ENCODE assay signal across 10 mouse cellular contexts in genomic region chr7:116458985-116459441, GRCm38 (mm10). TPM values are rescaled to one million over a fixed set of nuclear protein-coding genes. Genes with fewer than 3 reads are reported as not detected.
A peak's percentile ranks its signal among the peaks of the same experiment; 100 is the strongest.
DNase-seq lines count a peak whose midpoint lies in the region; ATAC-seq and TF ChIP-seq lines count a peak whose summit lies in the region.
"Had no signal": no experiment of that assay in that cellular context is flagged by ENCODE, and none has a peak within 500 bp of the region (broad histone marks: within the 10 kb centered on the region; RNA-seq: fewer than 3 reads in every experiment).

No protein-coding gene starts in this region.

- no peak for ATAC-seq in cerebellum, adult (ENCODE audit: insufficient number of reproducible peaks, low FRiP score, low TSS enrichment)
- no peak for ATAC-seq in midbrain, postnatal 0 days (ENCODE audit: low FRiP score)

- H3K4me3 ChIP-seq in midbrain, postnatal 0 days (ENCODE audit: low read depth, low read length), result no peak overlapping the region
- H3K4me3 ChIP-seq in midbrain, embryonic 10.5 days, result no peak overlapping the region
- H3K4me3 ChIP-seq in macrophage (ENCODE audit: inconsistent target), result no peak overlapping the region
- H3K4me3 ChIP-seq: heart, embryonic 15.5 days; neural tube, embryonic 12.5 days had no signal

- no peaks in the 10 kb centered on the region for H3K36me3 ChIP-seq in midbrain, postnatal 0 days (ENCODE audit: insufficient read depth, low read length)
- H3K36me3 ChIP-seq in midbrain, embryonic 10.5 days, result no peaks in the 10 kb centered on the region
- H3K36me3 ChIP-seq in macrophage (ENCODE audit: inconsistent target), result no peaks in the 10 kb centered on the region
- H3K36me3 ChIP-seq: heart, embryonic 15.5 days; neural tube, embryonic 12.5 days had no signal

- no peak overlapping the region for H3K9ac ChIP-seq in midbrain, postnatal 0 days (replicated peaks; ENCODE audit: low read length, poor library complexity, severe bottlenecking)
- H3K9ac ChIP-seq: heart, embryonic 15.5 days; neural tube, embryonic 12.5 days had no signal

- WGBS in midbrain, postnatal 0 days, result 39% methylated on average over 3 of the region's 3 CpGs
- 52% methylated on average over 3 of the region's 3 CpGs for WGBS in midbrain, embryonic 10.5 days
- 12% methylated on average over 3 of the region's 3 CpGs for WGBS in macrophage (ENCODE audit: missing documents)

- no peak overlapping the region for H3K4me2 ChIP-seq in midbrain, postnatal 0 days (ENCODE audit: low read depth, low read length, poor library complexity, severe bottlenecking)
- H3K4me2 ChIP-seq: heart, embryonic 15.5 days; neural tube, embryonic 12.5 days had no signal

- no peaks in the 10 kb centered on the region for H3K4me1 ChIP-seq in midbrain, postnatal 0 days (ENCODE audit: insufficient read depth, low read length)
- 0 out of 2 replicates have a peak, but pooled peaks cover 7% of the 10 kb centered on the region for H3K4me1 ChIP-seq in midbrain, embryonic 10.5 days
- H3K4me1 ChIP-seq: neural tube, embryonic 12.5 days had no signal

- peak; percentile 16 to 19 for DNase-seq in cerebellum, postnatal 14 days
- peak; percentile 60 for DNase-seq in midbrain, postnatal 0 days (ENCODE audit: low spot score)
- no peak for DNase-seq in midbrain, embryonic 10.5 days (ENCODE audit: low spot score)
- peak; percentile 87 for DNase-seq in induced T-regulatory cell, adult 2 months (ENCODE audit: low read depth)
- DNase-seq in urinary bladder, postnatal 25 days (ENCODE audit: low spot score), result no peak
- no peak for DNase-seq in cerebellum, adult 9-10 months

- H3K9me3 ChIP-seq in midbrain, postnatal 0 days (ENCODE audit: low read length), result no peaks in the 10 kb centered on the region
- no peaks in the 10 kb centered on the region for H3K9me3 ChIP-seq in midbrain, embryonic 10.5 days (replicated peaks)
- H3K9me3 ChIP-seq: heart, embryonic 15.5 days; neural tube, embryonic 12.5 days had no signal

- no peak overlapping the region for H3K27ac ChIP-seq in midbrain, postnatal 0 days (ENCODE audit: low read depth, low read length)
- no peak overlapping the region for H3K27ac ChIP-seq in midbrain, embryonic 10.5 days (replicated peaks)
- H3K27ac ChIP-seq in macrophage, result peak overlapping the region; percentile 88
- H3K27ac ChIP-seq: heart, embryonic 15.5 days; neural tube, embryonic 12.5 days had no signal

- H3K79me2 ChIP-seq in macrophage (ENCODE audit: inconsistent target), result no peaks in the 10 kb centered on the region

- peak; percentile 81 for TF ChIP-seq CTCF in midbrain, postnatal 0 days (IDR thresholded peaks at IDR 0.05)

- no peaks in the 10 kb centered on the region for H3K27me3 ChIP-seq in midbrain, postnatal 0 days (ENCODE audit: insufficient read depth, low read length)
- H3K27me3 ChIP-seq in midbrain, embryonic 10.5 days (ENCODE audit: low read depth, poor library complexity, severe bottlenecking), result no peaks in the 10 kb centered on the region
- H3K27me3 ChIP-seq: heart, embryonic 15.5 days; neural tube, embryonic 12.5 days had no signal

RNA-seq across cellular contexts. Expression of gene Pik3c2a, which starts 15.8 kb away (rescaled TPM):
- total RNA-seq in midbrain, postnatal 0 days (2014; rRNA removed), result 20.9 and 23.6 TPM in 2 replicates
- polyA plus RNA-seq in midbrain, postnatal 0 days (2015; fragmentation: Nextera tagmentation; extraction: Ambion mirVana), result 5.5 and 9.1 TPM in 2 replicates
- polyA plus RNA-seq in midbrain, embryonic 10.5 days (2016; fragmentation: Nextera tagmentation; extraction: Ambion mirVana), result 23.2 and 28.6 TPM in 2 replicates
- total RNA-seq in macrophage (2018; cell fraction: chromatin; rRNA removed), result 100 to 1,000 TPM in 22 of 26 experiments, 10 to 100 TPM in 4; 72.7 to 206 (median 140) TPM
- 10 to 100 TPM; 15.9 to 40.1 (median 25.7) TPM for total RNA-seq in macrophage (2018; cell fraction: cytosol; rRNA removed)
- total RNA-seq in macrophage (2018; cell fraction: nucleus; rRNA removed), result 100 to 1,000 TPM in 7 of 26 experiments, 10 to 100 TPM in 19; 56.0 to 141 (median 72.0) TPM
- 22.0 to 27.0 TPM (median 25.2 TPM) in 3 replicates for polyA plus RNA-seq in macrophage (2018)

RNA-seq across cellular contexts. Expression of gene Nucb2, which starts 45.2 kb away (rescaled TPM):
- total RNA-seq in midbrain, postnatal 0 days (2014; rRNA removed), result 14.5 and 43.2 TPM in 2 replicates
- 43.3 and 50.4 TPM in 2 replicates for polyA plus RNA-seq in midbrain, postnatal 0 days (2015; fragmentation: Nextera tagmentation; extraction: Ambion mirVana)
- polyA plus RNA-seq in midbrain, embryonic 10.5 days (2016; fragmentation: Nextera tagmentation; extraction: Ambion mirVana), result 11.7 and 11.8 TPM in 2 replicates
- total RNA-seq in macrophage (2018; cell fraction: chromatin; rRNA removed), result 10 to 100 TPM in 18 of 26 experiments, 1 to 10 TPM in 8; 1.5 to 29.3 (median 14.1) TPM
- 10 to 100 TPM; 23.6 to 41.0 (median 33.7) TPM for total RNA-seq in macrophage (2018; cell fraction: cytosol; rRNA removed)
- total RNA-seq in macrophage (2018; cell fraction: nucleus; rRNA removed), result 10 to 100 TPM in 25 of 26 experiments, 1 to 10 TPM in 1; 9.0 to 48.3 (median 27.3) TPM
- polyA plus RNA-seq in macrophage (2018), result 42.3 to 121 TPM (median 46.5 TPM) in 3 replicates

Comparison
In these comparisons a context has a peak if more than half of its experiments do, and no peak if none do; other contexts are left out.
1. DNase-seq: peak in cerebellum, postnatal 14 days (2 of 2), midbrain, postnatal 0 days (single experiment) and induced T-regulatory cell, adult 2 months (single experiment); none in midbrain, embryonic 10.5 days (single experiment), urinary bladder, postnatal 25 days (single experiment) and cerebellum, adult 9-10 months (single experiment).